Mouse (Mus musculus) right cerebral cortex, postnatal 4 days (tissue): ENCODE data around the gene Tdrd7.

ENCODE experiments used
- DNase-seq: peaks from one replicate; pipeline ENCODE4 v3.0.0-alpha.2; 2022

Gene Tdrd7

DNA sequence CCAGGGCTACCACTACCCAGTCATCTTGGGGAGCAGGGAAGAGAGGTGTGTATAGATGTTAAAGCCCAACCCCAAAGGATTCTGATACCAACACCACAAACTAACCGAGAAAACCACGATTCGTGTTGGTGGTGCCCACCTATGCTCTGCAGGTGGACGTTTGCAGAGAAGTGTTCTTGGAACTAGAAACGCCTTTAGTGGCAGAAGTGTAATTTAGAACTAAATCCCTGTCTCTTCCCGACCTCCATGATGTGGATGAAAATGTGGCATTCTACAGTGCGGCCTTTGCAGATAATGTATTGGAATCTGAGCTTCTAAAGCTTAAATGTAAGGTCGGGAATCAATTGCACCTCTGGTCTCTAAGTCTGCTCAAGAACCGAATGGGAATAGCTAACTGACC lies 7.8 kb downstream of the Tdrd7 start:
- DNase-seq = no peak

GRCm38 (mm10) chr4:45976931-45977667 lies 12.0 kb downstream of the Tdrd7 start:
- no peak for DNase-seq

DNA sequence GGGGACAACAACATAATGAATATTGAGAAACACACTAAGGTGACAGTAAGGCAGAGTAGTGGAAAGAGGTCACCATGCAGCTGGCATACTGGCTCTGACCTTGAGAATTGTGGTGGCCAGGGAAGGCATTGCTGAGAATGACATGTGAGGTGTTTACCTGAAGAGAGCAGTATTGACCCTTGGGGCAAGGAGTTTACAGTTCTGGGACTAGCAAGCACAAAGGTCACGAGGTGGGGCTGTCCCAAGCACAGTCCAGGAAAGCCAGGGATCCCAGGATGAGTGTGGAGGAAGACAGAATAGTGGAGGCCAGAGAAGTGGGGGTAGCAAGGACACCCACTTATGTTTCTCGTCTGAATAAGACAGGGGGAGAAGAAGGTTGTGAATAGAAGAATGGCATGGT lies 14.8 kb downstream of the Tdrd7 start:
- no peak for DNase-seq

- DNase-seq = no peak
Measured at GRCm38 (mm10) chr4:45981054-45981453, 15.9 kb downstream of the Tdrd7 start.

- DNase-seq = no peak
Measured at GRCm38 (mm10) chr4:45990427-45991135, 25.4 kb downstream of the Tdrd7 start.

DNA sequence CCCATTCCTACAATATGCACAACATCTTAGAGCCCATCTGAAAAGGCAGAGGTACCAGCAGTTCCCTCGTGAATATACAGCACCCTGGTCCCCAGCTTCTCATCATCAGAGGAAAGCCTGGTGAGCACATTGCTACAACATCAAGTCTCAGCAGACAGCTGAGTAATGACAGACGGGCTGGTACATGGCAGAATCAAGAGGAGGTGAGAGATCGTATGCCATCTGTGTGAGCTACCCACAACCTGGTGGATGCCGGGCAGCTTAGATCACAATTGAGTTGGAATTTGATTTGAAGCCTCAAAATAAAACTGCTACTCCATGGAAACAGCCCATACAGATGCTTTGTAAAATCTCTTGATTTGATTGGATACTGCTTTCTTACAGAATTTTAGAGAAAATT lies 33.4 kb downstream of the Tdrd7 start:
- DNase-seq = no peak

- DNase-seq = no peak
Measured at GRCm38 (mm10) chr4:46008142-46008793, 43.1 kb downstream of the Tdrd7 start.

GRCm38 (mm10) chr4:46011698-46012097 lies 46.6 kb downstream of the Tdrd7 start:
- no peak for DNase-seq

DNA sequence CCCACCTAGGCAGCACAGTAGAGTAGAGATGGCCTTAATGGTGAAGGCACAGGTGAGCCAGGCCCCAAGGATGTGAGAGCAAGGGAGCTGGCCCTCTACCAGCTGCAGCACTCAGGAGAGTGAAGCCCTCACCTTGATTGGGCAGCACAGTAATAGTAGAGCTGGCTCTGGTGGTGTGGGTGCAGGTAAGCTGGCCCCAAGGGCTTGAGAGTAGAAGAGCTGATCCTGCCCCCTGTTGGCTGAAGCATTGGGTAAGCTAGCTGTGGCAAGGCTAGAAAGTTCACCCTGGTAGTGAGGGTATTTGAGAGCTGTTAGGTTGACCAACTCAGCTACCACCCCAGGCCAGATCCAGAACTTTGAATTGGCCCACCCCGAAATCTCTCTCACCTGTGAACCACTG lies 50.5 kb downstream of the Tdrd7 start:
- DNase-seq = no peak

GRCm38 (mm10) chr4:46023021-46023481 lies 57.9 kb downstream of the Tdrd7 start:
- no peak for DNase-seq

DNA sequence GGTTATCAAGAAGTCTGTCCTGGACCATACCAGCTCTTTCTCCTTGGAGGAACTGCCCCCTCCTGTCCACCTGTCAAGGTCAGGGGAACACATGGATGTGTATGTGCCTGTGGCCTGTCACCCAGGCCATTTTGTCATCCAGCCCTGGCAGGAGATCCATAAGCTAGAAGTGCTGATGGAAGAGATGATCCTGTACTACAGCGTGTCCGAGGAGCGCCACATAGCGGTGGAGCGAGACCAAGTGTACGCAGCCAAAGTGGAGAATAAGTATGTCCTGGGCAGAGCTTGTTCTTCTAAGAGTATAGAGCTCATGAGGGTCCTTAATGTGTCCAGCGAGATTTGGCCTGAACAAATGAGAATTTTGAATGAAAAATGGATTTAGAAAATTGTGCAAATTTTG lies 60.8 kb downstream of the Tdrd7 start:
- peak; percentile 59 for DNase-seq

DNA sequence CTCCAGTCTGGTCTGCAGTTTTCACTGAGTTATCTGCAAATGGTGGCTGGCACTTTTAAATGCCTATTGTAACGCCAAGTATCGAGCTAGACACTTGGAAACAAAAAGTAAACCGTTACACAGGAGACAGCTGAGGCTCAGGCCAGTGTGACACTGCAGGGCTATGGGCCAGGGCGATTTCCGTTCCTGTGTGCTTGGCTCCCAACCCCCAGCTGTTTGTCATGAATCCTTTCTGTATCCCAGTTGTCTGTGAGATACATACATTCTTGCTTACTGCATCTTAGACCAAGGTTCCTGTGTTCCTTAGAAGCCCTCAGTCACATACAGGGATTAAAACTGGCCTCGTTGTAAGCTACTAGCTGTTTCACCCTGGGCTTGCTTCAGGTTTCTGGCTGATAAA lies 63.1 kb downstream of the Tdrd7 start:
- no peak for DNase-seq

DNA sequence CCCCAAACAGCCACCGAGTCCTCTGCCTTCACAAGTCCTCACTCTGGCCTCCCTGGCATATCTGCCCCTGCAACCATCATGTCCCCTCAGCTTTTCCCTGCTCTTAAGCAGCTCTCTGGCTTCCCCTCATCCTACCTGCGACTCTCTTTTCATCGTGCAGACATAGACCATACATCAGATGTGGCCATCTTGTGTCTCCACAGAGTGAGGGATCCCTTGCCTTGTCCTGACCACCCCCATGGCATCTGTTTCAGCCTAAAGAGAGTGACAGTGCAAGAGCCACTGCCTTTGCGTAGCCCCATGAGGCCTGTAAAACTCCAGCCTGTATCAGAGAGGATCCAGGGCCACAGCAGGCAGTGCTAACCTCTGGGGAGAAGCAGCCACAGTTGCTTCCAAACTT lies 63.6 kb downstream of the Tdrd7 start:
- DNase-seq = no peak

- peak; percentile 11 for DNase-seq
Measured at GRCm38 (mm10) chr4:46029552-46029951, 64.4 kb downstream of the Tdrd7 start.

DNA sequence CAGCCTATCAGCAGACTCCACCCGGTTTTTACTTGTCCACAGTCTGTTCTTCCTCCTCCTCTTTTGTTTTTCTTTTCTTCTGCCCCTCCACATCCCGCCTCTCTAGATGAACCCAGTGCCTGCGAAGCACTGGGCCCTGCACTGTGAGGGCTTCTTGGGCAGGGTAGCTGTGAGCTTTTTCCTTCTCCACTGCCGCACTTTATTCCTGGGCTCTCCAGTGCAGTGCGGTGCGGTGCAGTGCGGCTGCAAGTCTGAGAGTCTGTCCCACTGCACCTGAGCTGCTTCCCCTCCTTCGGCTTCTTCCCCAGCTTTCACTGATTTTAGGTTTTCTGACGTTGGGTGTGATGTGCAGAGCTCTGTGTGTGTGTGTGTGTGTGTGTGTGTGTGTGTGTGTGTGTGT lies 67.3 kb downstream of the Tdrd7 start:
- DNase-seq = no peak

DNA sequence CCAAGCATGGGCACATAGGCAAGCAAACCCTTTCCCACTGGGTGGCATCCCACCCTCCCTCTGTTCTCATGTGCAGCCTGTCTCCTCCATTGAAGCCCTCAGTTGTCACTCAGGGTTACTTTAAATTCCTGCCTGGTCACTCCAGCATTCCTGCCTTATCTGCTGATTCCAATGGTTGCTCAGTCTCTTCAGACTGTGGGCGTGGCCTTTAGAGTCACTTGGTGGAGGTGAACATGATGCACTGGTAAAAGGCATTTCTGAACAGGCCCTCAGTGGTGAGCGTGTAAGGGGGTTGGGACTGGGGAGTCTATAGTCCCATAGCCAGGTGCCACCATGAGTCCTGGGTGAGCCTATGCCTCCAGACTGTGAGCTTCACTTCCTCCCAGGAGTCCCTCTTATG lies 68.1 kb downstream of the Tdrd7 start:
- DNase-seq = no peak

DNA sequence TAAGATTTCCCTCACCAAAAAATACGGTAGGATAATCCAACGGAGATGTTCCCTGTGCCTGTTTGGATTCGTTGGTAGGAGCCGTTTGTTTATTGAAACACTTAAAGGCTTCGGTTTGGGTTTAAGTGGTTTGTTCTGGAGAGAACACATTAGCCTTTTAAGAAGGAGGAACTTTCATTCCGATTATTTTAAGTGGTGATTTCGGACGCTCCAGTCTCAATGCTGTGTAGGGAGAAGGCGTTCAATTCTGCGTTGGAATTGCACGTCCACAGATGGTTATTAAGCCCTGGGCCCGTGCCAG lies 73.4 kb downstream of the Tdrd7 start:
- DNase-seq = no peak

DNA sequence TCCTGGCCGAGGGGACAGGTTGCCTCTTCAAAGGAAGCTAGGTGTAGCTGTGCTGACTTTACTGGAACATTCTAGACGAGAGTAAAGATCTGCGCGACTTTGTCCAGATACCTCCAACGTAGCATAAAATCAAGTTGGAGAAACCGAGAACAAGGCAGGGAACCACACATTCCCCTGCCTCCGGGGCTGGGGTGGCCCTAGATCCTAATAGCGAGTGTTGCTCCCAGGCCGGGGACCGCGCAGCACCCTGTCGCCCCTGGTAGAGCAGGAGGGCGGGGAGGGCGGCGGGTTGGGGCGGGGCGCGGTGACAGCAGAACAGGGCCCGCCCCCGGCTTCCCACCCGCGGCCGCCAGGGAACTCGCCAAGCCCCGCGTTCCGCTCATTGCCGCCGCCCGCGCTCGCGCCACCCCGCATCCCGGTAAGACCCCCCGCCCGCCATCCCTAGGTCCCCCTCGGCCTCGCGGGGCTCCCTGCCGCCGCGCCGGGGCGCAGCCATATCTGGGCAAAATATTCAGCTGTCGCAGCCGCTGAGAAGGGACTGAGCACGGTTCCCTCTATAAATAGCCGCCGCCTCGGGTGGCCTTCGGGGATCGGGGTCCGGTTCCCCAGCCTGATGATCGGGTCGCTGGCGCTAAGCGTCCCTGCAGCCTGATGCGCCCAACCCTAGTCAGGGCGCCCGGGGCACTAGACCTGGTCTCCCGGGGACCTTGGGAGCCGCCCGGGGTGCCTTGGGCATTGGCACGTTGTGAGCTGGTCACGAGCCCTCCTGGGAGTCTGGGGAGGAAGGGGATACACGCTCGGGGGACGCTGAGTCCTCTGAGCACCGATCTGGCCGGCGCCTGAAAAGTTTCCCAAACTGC lies 74.0 kb downstream of the Tdrd7 start, which contains the start of gene Tmod1:
Tmod1 (plus strand) TSS at position 44 of the 860 bp plus-strand sequence.
- DNase-seq = peak; percentile 55

GRCm38 (mm10) chr4:46039899-46040298 lies 74.8 kb downstream of the Tdrd7 start:
- DNase-seq = no peak

DNA sequence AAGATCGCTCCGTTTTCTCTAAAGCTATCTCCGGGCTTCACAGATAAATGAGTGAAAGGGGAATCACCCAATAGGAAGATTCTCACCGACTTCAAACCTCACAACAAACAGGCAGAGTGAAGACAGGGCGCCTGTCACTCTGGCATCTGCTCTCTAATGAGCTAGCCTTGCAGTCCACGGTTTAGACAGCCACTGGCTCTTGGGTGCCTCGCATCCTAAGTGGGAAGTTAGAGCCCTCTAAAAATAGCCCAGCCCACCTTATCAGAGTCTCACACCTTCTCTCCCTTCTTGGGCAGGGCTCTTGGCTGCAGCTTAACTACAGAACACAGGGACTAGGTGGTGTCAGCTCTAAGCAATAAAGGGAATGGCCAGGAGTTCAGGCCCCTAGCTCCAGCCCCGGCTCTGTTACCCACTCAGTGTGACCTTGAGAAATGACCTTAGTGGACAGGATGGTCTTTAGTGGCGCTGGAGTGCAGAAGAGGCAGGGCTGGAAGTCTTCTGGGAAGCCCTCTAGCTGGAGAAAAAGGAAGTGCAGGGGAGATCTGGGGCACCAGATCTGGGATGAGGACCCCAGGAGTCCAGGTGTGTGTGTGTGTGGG lies 75.6 kb downstream of the Tdrd7 start:
- no peak for DNase-seq

DNA sequence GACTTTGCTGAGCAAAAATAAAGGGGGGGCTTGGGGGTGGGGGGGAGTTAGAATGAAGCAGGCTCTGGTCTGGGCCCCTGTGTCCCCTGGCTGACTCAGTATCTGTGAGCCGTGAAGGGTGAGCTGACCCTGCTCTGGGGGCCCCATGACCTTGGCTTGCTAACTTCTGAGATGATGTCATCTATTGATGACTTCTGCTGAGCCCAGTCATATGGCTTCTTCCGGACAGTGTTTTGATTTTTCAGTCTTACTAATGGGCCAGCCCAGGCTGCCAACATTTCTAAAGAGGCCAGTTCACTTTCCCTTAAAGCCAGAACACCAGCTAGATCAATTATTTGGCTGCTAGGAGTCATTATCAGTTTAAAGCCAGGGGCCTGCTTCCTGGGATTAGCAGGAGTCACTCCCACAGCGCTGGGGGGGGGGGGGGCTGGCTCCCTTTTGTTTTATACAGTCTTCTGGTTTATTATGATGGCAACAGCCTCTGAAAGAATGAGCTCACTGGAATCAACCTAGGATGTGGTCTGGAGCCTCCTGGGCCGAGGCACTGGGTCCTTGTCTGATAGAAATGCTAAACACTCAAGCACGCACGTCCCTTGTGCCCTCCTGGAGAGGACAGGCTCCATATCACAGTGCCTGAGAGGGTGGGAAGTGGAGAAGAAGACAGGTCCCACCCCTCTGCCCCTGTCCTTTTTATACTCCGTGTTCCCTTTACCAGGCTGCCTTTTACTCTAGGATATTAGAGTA lies 76.8 kb downstream of the Tdrd7 start:
- no peak for DNase-seq

GRCm38 (mm10) chr4:46042505-46042850 lies 77.3 kb downstream of the Tdrd7 start:
- DNase-seq = no peak
